In genomic region chr9:88328666-88329065, GRCm38 (mm10) we compare ENCODE assay signal across 11 mouse cellular contexts. TPM values are rescaled to one million over a fixed set of nuclear protein-coding genes. Genes with fewer than 3 reads are reported as not detected.
A peak's percentile ranks its signal among the peaks of the same experiment; 100 is the strongest.
DNase-seq lines count a peak whose midpoint lies in the region; ATAC-seq and TF ChIP-seq lines count a peak whose summit lies in the region.
"Had no signal": no experiment of that assay in that cellular context is flagged by ENCODE, and none has a peak within 500 bp of the region (broad histone marks: within the 10 kb centered on the region; RNA-seq: fewer than 3 reads in every experiment).

No protein-coding gene starts in this region.

- H3K36me3 ChIP-seq in intestine, postnatal 0 days (ENCODE audit: control insufficient read depth, insufficient read depth) = no peaks in the 10 kb centered on the region
- no peaks in the 10 kb centered on the region for H3K36me3 ChIP-seq in intestine, embryonic 16.5 days (ENCODE audit: control insufficient read depth, insufficient read depth, low read length)
- no peaks in the 10 kb centered on the region for H3K36me3 ChIP-seq in midbrain, embryonic 11.5 days (ENCODE audit: control insufficient read depth, insufficient read depth, low read length)
- H3K36me3 ChIP-seq in midbrain, embryonic 14.5 days (ENCODE audit: control insufficient read depth, insufficient read depth, low read length) = no peaks in the 10 kb centered on the region
- H3K36me3 ChIP-seq in small intestine, adult 2 months (ENCODE audit: control insufficient read depth, insufficient read depth, low read length) = no peaks in the 10 kb centered on the region
- H3K36me3 ChIP-seq in hindbrain, embryonic 12.5 days = no peaks in the 10 kb centered on the region
- H3K36me3 ChIP-seq: forebrain, embryonic 10.5 days had no signal

- 44% methylated on average over 5 of the region's 5 CpGs for whole genome bisulfite sequencing in intestine, postnatal 0 days
- 37% methylated on average over 5 of the region's 5 CpGs for WGBS in intestine, embryonic 16.5 days
- WGBS in midbrain, embryonic 11.5 days = 8% methylated on average over 5 of the region's 5 CpGs
- 16% methylated on average over 5 of the region's 5 CpGs for WGBS in midbrain, embryonic 14.5 days
- WGBS in small intestine, adult 2 months = 54% methylated on average over 5 of the region's 5 CpGs
- WGBS in hindbrain, embryonic 12.5 days = 18% methylated on average over 5 of the region's 5 CpGs

- H3K9ac ChIP-seq in intestine, postnatal 0 days (ENCODE audit: low read depth, low read length) = no peak overlapping the region
- no peak overlapping the region for H3K9ac ChIP-seq in intestine, embryonic 16.5 days (ENCODE audit: low read depth, low read length)
- H3K9ac ChIP-seq in midbrain, embryonic 11.5 days (ENCODE audit: low read length) = no peak overlapping the region
- H3K9ac ChIP-seq in midbrain, embryonic 14.5 days (replicated peaks; ENCODE audit: low read length) = no peak overlapping the region
- no peak overlapping the region for H3K9ac ChIP-seq in hindbrain, embryonic 12.5 days

- H3K27ac ChIP-seq in intestine, postnatal 0 days (ENCODE audit: low read depth, low read length) = no peak overlapping the region
- H3K27ac ChIP-seq in intestine, embryonic 16.5 days (ENCODE audit: low read length) = no peak overlapping the region
- no peak overlapping the region for H3K27ac ChIP-seq in midbrain, embryonic 11.5 days (ENCODE audit: low read depth, low read length)
- no peak overlapping the region for H3K27ac ChIP-seq in midbrain, embryonic 14.5 days (replicated peaks; ENCODE audit: low read depth, low read length)
- peak overlapping the region; percentile 23; the same call in 1 of the 2 replicates for H3K27ac ChIP-seq in small intestine, adult 2 months (ENCODE audit: insufficient read depth, low read depth, low read length)
- H3K27ac ChIP-seq in hindbrain, embryonic 12.5 days = no peak overlapping the region
- H3K27ac ChIP-seq: forebrain, embryonic 10.5 days had no signal

- H3K4me1 ChIP-seq in intestine, postnatal 0 days (replicated peaks; ENCODE audit: control insufficient read depth, insufficient read depth, low read length) = no peaks in the 10 kb centered on the region
- no peaks in the 10 kb centered on the region for H3K4me1 ChIP-seq in intestine, embryonic 16.5 days (ENCODE audit: control insufficient read depth, insufficient read depth, low read length)
- peaks cover 10% of the 10 kb centered on the region; the same call in 1 of the 2 replicates for H3K4me1 ChIP-seq in midbrain, embryonic 11.5 days (ENCODE audit: control insufficient read depth, insufficient read depth, low read length)
- H3K4me1 ChIP-seq in midbrain, embryonic 14.5 days (ENCODE audit: control insufficient read depth, insufficient read depth, low read length) = peaks cover 5% of the 10 kb centered on the region; the same call in 1 of the 2 replicates
- H3K4me1 ChIP-seq in small intestine, adult 2 months (ENCODE audit: control insufficient read depth, insufficient read depth, insufficient read length, low read length) = no peaks in the 10 kb centered on the region
- H3K4me1 ChIP-seq in hindbrain, embryonic 12.5 days = peaks cover 8% of the 10 kb centered on the region; the same call in 1 of the 2 replicates

- 0 out of 2 replicates have a peak overlapping the region, but pooled peaks have one; percentile 2 for H3K4me3 ChIP-seq in intestine, postnatal 0 days (ENCODE audit: low read depth, low read length)
- no peak overlapping the region for H3K4me3 ChIP-seq in intestine, embryonic 16.5 days (ENCODE audit: low read length)
- no peak overlapping the region for H3K4me3 ChIP-seq in midbrain, embryonic 11.5 days (ENCODE audit: low read depth, low read length)
- no peak overlapping the region for H3K4me3 ChIP-seq in midbrain, embryonic 14.5 days (replicated peaks; ENCODE audit: low read depth, low read length)
- H3K4me3 ChIP-seq in small intestine, adult 2 months (ENCODE audit: low read depth, low read length) = no peak overlapping the region; the same call in 1 of the 2 replicates
- no peak overlapping the region for H3K4me3 ChIP-seq in hindbrain, embryonic 12.5 days

- H3K9me3 ChIP-seq in intestine, postnatal 0 days (ENCODE audit: control insufficient read depth) = no peaks in the 10 kb centered on the region
- H3K9me3 ChIP-seq in intestine, embryonic 16.5 days (ENCODE audit: control insufficient read depth, low read length) = no peaks in the 10 kb centered on the region
- no peaks in the 10 kb centered on the region for H3K9me3 ChIP-seq in midbrain, embryonic 11.5 days (ENCODE audit: control insufficient read depth, low read length)
- H3K9me3 ChIP-seq in midbrain, embryonic 14.5 days (ENCODE audit: control insufficient read depth, low read length) = no peaks in the 10 kb centered on the region
- peaks cover 2% of the 10 kb centered on the region; the same call in 1 of the 2 replicates for H3K9me3 ChIP-seq in hindbrain, embryonic 12.5 days (replicated peaks)

- no peak for TF ChIP-seq CTCF in intestine, postnatal 0 days (IDR thresholded peaks at IDR 0.05; ENCODE audit: low read depth)
- no peak for TF ChIP-seq CTCF in small intestine, adult 2 months (IDR thresholded peaks at IDR 0.05; ENCODE audit: extremely low read depth, insufficient read length, insufficient replicate concordance, low read depth, low read length)

- ATAC-seq in intestine, postnatal 0 days = no peak
- no peak for ATAC-seq in intestine, embryonic 16.5 days
- no peak for ATAC-seq in midbrain, embryonic 11.5 days (ENCODE audit: low FRiP score)
- no peak for ATAC-seq in midbrain, embryonic 14.5 days (ENCODE audit: low FRiP score, low TSS enrichment)
- ATAC-seq in hindbrain, embryonic 12.5 days (ENCODE audit: low FRiP score) = no peak

- DNase-seq in midbrain, embryonic 11.5 days (ENCODE audit: low spot score, missing footprints) = peak; percentile 89
- DNase-seq in midbrain, embryonic 14.5 days = no peak
- peak; percentile 26 to 54 for DNase-seq in kidney, postnatal 25 days
- no peak for DNase-seq in frontal cortex, postnatal 25 days (ENCODE audit: low spot score in 2 of 2)
- DNase-seq: adrenal gland, postnatal 10 days; thymus, adult 18-20 months had no signal

- H3K27me3 ChIP-seq in intestine, postnatal 0 days (replicated peaks; ENCODE audit: control insufficient read depth, insufficient read depth, low read length) = peaks cover 12% of the 10 kb centered on the region
- H3K27me3 ChIP-seq in intestine, embryonic 16.5 days (replicated peaks; ENCODE audit: control insufficient read depth, insufficient read depth, low read length) = no peaks in the 10 kb centered on the region
- H3K27me3 ChIP-seq in midbrain, embryonic 11.5 days (ENCODE audit: control insufficient read depth, insufficient read depth, low read length) = peaks cover 8% of the 10 kb centered on the region; the same call in 1 of the 2 replicates
- peaks cover 15% of the 10 kb centered on the region; the same call in 1 of the 2 replicates for H3K27me3 ChIP-seq in midbrain, embryonic 14.5 days (ENCODE audit: control insufficient read depth, insufficient read depth, low read length)
- peaks cover 10% of the 10 kb centered on the region for H3K27me3 ChIP-seq in small intestine, adult 2 months (ENCODE audit: control insufficient read depth, insufficient read depth, low read length)
- peaks cover 54% of the 10 kb centered on the region for H3K27me3 ChIP-seq in hindbrain, embryonic 12.5 days

- H3K4me2 ChIP-seq in intestine, postnatal 0 days (replicated peaks; ENCODE audit: low read depth) = peak overlapping the region; percentile 92
- no peak overlapping the region for H3K4me2 ChIP-seq in intestine, embryonic 16.5 days (ENCODE audit: low read depth, low read length)
- no peak overlapping the region for H3K4me2 ChIP-seq in midbrain, embryonic 11.5 days
- no peak overlapping the region for H3K4me2 ChIP-seq in midbrain, embryonic 14.5 days (ENCODE audit: low read length)
- no peak overlapping the region for H3K4me2 ChIP-seq in hindbrain, embryonic 12.5 days (replicated peaks)

- TF ChIP-seq POLR2A in small intestine, adult 2 months (IDR thresholded peaks at IDR 0.05; ENCODE audit: low read depth, low read length) = no peak

RNA-seq across cellular contexts. Expression of gene Nt5e, which starts 1.7 kb away (rescaled TPM):
- polyA plus RNA-seq in intestine, postnatal 0 days (2015; fragmentation: Nextera tagmentation; extraction: Ambion mirVana) = 20.2 and 21.0 TPM in 2 replicates
- 3.2 and 4.0 TPM in 2 replicates for polyA plus RNA-seq in intestine, embryonic 16.5 days (2015; fragmentation: Nextera tagmentation; extraction: Ambion mirVana)
- 0.65 and 0.93 TPM in 2 replicates for polyA plus RNA-seq in midbrain, embryonic 11.5 days (2014; fragmentation: Nextera tagmentation; extraction: Ambion mirVana)
- polyA plus RNA-seq in midbrain, embryonic 14.5 days (2014; fragmentation: Nextera tagmentation; extraction: Ambion mirVana) = 0.36 and 0.61 TPM in 2 replicates
- polyA plus RNA-seq in small intestine, adult 2 months (2012; rRNA removed) = 17.8 and 33.5 TPM in 2 replicates
- polyA plus RNA-seq in hindbrain, embryonic 12.5 days (2016; fragmentation: Nextera tagmentation; extraction: Ambion mirVana) = 1.5 and 1.6 TPM in 2 replicates

Comparison
In these comparisons a context has a peak if more than half of its experiments do, and no peak if none do; other contexts are left out.
1. DNase-seq: peak in midbrain, embryonic 11.5 days (single experiment) and kidney, postnatal 25 days (2 of 2); none in midbrain, embryonic 14.5 days (single experiment) and frontal cortex, postnatal 25 days (0 of 2).